Mouse (Mus musculus): ENCODE measurements at regions not wholly inside any gene's neighbourhood (a gene's known extent, or its start where the extent isn't known, plus 50 kb on each side); places are given as distances from the start of the nearest gene placed in this dataset.

DNA sequence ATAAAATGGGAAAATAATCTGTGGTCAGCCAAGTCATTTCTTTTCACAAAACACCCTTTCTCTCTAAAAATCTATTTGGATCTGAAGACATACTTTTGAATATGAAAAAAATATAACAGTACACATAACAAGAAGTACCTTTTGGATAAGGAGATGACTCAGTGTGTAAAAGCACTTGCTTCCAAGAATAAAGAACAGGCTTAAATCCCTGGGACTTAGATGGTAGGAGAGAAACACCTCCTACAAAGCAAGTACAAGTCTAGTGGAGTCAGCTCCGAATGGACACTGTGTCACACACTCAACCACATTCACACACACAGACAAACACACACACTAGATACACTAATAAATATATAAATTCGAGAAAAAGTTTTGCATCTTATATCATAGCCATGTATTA, 1041.8 kb downstream of the D3Ertd751e start:
- DNase-seq (ENCODE audit: low spot score) (no peak), ATAC-seq (no peak)
- no peak overlapping the region for H3K4me3 ChIP-seq (ENCODE audit: low read depth, low read length)
- H3K4me1 ChIP-seq (ENCODE audit: control insufficient read depth, insufficient read depth, low read length), result no peaks in the 10 kb centered on the region
- H3K4me2 ChIP-seq (ENCODE audit: low read length), result no peak overlapping the region
- H3K9ac ChIP-seq (ENCODE audit: low read length), result no peak overlapping the region
- H3K27ac ChIP-seq (ENCODE audit: low read depth, low read length), result no peak overlapping the region
- 82% methylated on average over 2 of the region's 2 CpGs for WGBS
- H3K27me3 ChIP-seq (replicated peaks; ENCODE audit: control insufficient read depth, insufficient read depth, low read length), result no peaks in the 10 kb centered on the region
- no peaks in the 10 kb centered on the region for H3K9me3 ChIP-seq (replicated peaks; ENCODE audit: control insufficient read depth, low read length)
- no peaks in the 10 kb centered on the region for H3K36me3 ChIP-seq (ENCODE audit: control insufficient read depth, insufficient read depth, low read length)

DNA sequence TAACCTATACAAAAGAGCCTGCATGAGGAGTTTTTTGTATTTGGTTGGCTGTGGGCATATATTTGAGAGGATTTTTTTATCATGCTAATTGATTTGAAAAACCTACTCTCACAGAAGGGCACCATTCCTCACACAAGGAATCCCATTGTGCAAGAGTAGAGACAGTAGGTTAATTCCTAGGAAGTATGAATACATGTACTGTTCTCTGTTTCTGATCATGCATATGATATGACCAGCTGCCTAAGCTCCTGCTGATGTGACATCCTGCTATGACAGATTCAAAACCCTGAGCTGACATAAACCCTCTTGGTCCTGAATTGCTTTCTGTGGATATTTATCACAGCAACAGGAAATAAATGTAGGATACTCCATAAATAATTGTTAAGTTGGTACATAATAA, 1048.0 kb downstream of the D3Ertd751e start:
- ATAC-seq (no peak), DNase-seq (ENCODE audit: low spot score) (no peak)

DNA sequence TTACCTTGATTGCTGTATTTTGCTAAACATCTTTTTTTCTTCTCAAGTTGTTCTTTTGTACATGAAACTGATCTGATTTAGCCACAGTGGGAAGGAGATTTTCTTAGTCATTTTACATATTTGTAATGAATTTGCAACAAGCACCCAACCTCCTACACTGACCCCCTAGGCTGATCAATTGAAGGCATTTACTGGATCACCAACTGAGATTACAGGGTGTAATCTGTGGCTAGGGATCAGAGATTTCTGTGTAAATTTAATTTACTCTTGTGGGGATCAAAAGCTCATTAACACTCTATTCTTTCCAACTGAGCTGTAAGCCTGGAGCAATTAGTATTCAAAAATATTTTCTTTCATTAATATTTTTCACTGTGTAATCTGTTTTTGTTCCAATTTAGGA, 1049.5 kb downstream of the D3Ertd751e start:
- DNase-seq (ENCODE audit: low spot score), result peak; percentile 25
- H3K27me3 ChIP-seq (replicated peaks; ENCODE audit: control insufficient read depth, insufficient read depth, low read length), result no peaks in the 10 kb centered on the region
- no peaks in the 10 kb centered on the region for H3K9me3 ChIP-seq (replicated peaks; ENCODE audit: control insufficient read depth, low read length)
- no peak overlapping the region for H3K4me3 ChIP-seq (ENCODE audit: low read depth, low read length)
- no peak overlapping the region for H3K4me2 ChIP-seq (ENCODE audit: low read length)
- H3K27ac ChIP-seq (ENCODE audit: low read depth, low read length), result no peak overlapping the region
- no peak for ATAC-seq
- no peak overlapping the region for H3K9ac ChIP-seq (ENCODE audit: low read length)
- H3K36me3 ChIP-seq (ENCODE audit: control insufficient read depth, insufficient read depth, low read length), result no peaks in the 10 kb centered on the region
- no peaks in the 10 kb centered on the region for H3K4me1 ChIP-seq (ENCODE audit: control insufficient read depth, insufficient read depth, low read length)

More for the DNA sequence above, 1048.0 kb downstream of the D3Ertd751e start:
- H3K4me2 ChIP-seq (ENCODE audit: low read length), result no peak overlapping the region
- no peak overlapping the region for H3K27ac ChIP-seq (ENCODE audit: low read depth, low read length)
- no peak overlapping the region for H3K9ac ChIP-seq (ENCODE audit: low read length)
- no peaks in the 10 kb centered on the region for H3K9me3 ChIP-seq (replicated peaks; ENCODE audit: control insufficient read depth, low read length)
- no peak overlapping the region for H3K4me3 ChIP-seq (ENCODE audit: low read depth, low read length)
- no peaks in the 10 kb centered on the region for H3K4me1 ChIP-seq (ENCODE audit: control insufficient read depth, insufficient read depth, low read length)
- no peaks in the 10 kb centered on the region for H3K27me3 ChIP-seq (replicated peaks; ENCODE audit: control insufficient read depth, insufficient read depth, low read length)
- H3K36me3 ChIP-seq (ENCODE audit: control insufficient read depth, insufficient read depth, low read length), result no peaks in the 10 kb centered on the region

DNA sequence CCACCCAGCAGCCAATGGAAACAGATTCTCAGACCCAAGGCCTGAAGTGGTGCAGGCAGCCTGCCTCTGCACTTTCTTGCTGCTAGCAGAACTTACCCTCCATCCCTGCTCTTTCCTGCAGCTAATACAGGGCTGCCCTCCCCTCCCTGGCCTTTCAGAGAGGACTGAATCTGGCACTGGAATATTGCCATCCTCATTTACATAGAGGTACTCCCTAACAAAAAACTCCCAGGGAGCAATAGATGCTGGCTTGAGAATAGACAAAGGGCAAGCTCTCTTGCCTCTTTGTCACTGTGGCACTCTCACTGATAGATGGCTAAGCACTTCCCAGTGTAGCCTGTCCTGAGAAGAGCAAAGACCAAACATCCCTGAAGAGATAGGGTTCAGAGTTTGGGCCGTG, 1088.0 kb downstream of the D3Ertd751e start:
- ATAC-seq (peak; percentile 54; the same call in 1 of the 2 replicates), DNase-seq (ENCODE audit: low spot score) (peak; percentile 62)
- Histone ChIP-seq H3K27me3 (replicated peaks; ENCODE audit: control insufficient read depth, insufficient read depth, low read length) (no peaks in the 10 kb centered on the region), H3K4me3 (ENCODE audit: low read depth, low read length) (no peak overlapping the region), H3K27ac (ENCODE audit: low read depth, low read length) (no peak overlapping the region), H3K9me3 (replicated peaks; ENCODE audit: control insufficient read depth, low read length) (no peaks in the 10 kb centered on the region), H3K9ac (ENCODE audit: low read length) (no peak overlapping the region), H3K36me3 (ENCODE audit: control insufficient read depth, insufficient read depth, low read length) (no peaks in the 10 kb centered on the region), H3K4me2 (ENCODE audit: low read length) (no peak overlapping the region), H3K4me1 (ENCODE audit: control insufficient read depth, insufficient read depth, low read length) (peaks cover 3% of the 10 kb centered on the region; the same call in 1 of the 2 replicates)
- WGBS, result 19% methylated on average over 1 of the region's 1 CpGs

DNA sequence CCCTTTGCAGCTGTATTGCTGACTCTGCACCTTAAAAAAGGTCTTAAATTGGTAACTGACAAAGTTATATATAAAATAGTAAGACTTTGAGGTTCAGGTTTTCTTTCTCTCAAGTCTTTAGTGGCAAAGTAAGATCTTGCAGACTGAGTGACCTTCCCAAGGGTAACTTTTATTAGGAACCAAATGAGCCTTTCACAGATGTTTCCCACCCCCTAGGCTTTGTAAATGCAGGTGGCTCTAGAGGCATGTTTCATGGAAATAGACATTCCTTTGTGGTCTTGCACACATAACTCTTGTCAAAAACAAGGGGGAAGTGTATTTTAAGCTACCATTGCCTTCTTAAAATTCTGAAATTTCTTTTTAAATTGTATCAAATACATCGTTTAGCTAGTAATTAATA, 1125.0 kb downstream of the D3Ertd751e start:
- Histone ChIP-seq H3K9ac (ENCODE audit: low read length) (no peak overlapping the region), H3K36me3 (ENCODE audit: control insufficient read depth, insufficient read depth, low read length) (no peaks in the 10 kb centered on the region), H3K4me2 (ENCODE audit: low read length) (no peak overlapping the region), H3K9me3 (replicated peaks; ENCODE audit: control insufficient read depth, low read length) (no peaks in the 10 kb centered on the region), H3K4me1 (ENCODE audit: control insufficient read depth, insufficient read depth, low read length) (no peaks in the 10 kb centered on the region), H3K4me3 (ENCODE audit: low read depth, low read length) (no peak overlapping the region), H3K27ac (ENCODE audit: low read depth, low read length) (no peak overlapping the region), H3K27me3 (replicated peaks; ENCODE audit: control insufficient read depth, insufficient read depth, low read length) (no peaks in the 10 kb centered on the region)
- no peak for ATAC-seq
- whole genome bisulfite sequencing, result 85% methylated on average over 1 of the region's 1 CpGs
- no peak for DNase-seq (ENCODE audit: low spot score)

DNA sequence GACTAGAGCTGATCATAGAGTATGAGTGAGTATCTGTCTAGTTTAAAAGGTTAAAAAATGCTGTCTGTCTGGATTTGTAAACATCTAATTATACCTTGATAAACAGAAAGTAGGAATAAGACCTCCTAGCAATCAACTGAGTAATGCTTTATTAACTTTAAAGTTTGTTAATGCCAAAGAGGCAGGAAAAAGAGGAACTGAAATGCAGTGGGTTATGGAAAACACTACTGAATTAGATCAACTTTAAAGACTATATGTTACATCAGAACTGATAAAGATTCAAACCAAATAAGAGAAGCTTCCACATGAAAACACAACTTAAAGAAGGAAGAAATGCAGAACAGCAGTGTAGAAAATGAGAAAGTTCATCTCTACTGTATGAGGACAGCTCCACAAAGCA, 1136.6 kb downstream of the D3Ertd751e start:
- Histone ChIP-seq H3K27ac (ENCODE audit: low read depth, low read length) (no peak overlapping the region), H3K4me2 (ENCODE audit: low read length) (no peak overlapping the region), H3K4me3 (ENCODE audit: low read depth, low read length) (no peak overlapping the region), H3K9ac (ENCODE audit: low read length) (no peak overlapping the region), H3K4me1 (ENCODE audit: control insufficient read depth, insufficient read depth, low read length) (no peaks in the 10 kb centered on the region), H3K36me3 (ENCODE audit: control insufficient read depth, insufficient read depth, low read length) (no peaks in the 10 kb centered on the region), H3K27me3 (replicated peaks; ENCODE audit: control insufficient read depth, insufficient read depth, low read length) (no peaks in the 10 kb centered on the region), H3K9me3 (replicated peaks; ENCODE audit: control insufficient read depth, low read length) (peaks cover 6% of the 10 kb centered on the region; the same call in 1 of the 2 replicates)
- no peak for DNase-seq (ENCODE audit: low spot score)
- ATAC-seq, result no peak

DNA sequence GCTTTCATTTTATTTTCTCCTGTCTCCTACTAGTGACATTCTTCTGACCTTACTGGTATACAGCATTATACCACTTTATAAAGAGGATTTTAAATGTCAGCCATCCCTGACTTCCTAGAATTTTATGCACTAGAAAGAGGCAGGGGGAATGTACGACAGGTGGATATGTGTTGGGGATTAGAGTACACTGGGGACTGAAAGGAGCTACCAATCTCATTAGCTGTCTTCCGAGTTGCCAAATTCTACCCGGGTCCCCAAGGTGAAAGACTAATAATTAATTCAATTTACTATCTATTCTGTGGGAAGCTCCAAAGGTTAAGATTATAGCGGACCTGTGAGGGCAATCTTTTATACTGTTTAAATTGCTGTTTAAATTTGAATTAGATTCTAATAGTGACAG, 1142.1 kb downstream of the D3Ertd751e start:
- no peak for ATAC-seq
- no peak for DNase-seq (ENCODE audit: low spot score)
- WGBS, result 61% methylated on average over 4 of the region's 4 CpGs
- H3K9me3 ChIP-seq (replicated peaks; ENCODE audit: control insufficient read depth, low read length), result peaks cover 6% of the 10 kb centered on the region; the same call in 1 of the 2 replicates
- no peak overlapping the region for H3K9ac ChIP-seq (ENCODE audit: low read length)
- no peaks in the 10 kb centered on the region for H3K4me1 ChIP-seq (ENCODE audit: control insufficient read depth, insufficient read depth, low read length)
- H3K4me2 ChIP-seq (ENCODE audit: low read length), result no peak overlapping the region
- H3K36me3 ChIP-seq (ENCODE audit: control insufficient read depth, insufficient read depth, low read length), result no peaks in the 10 kb centered on the region
- no peak overlapping the region for H3K27ac ChIP-seq (ENCODE audit: low read depth, low read length)
- H3K4me3 ChIP-seq (ENCODE audit: low read depth, low read length), result no peak overlapping the region
- H3K27me3 ChIP-seq (replicated peaks; ENCODE audit: control insufficient read depth, insufficient read depth, low read length), result no peaks in the 10 kb centered on the region

DNA sequence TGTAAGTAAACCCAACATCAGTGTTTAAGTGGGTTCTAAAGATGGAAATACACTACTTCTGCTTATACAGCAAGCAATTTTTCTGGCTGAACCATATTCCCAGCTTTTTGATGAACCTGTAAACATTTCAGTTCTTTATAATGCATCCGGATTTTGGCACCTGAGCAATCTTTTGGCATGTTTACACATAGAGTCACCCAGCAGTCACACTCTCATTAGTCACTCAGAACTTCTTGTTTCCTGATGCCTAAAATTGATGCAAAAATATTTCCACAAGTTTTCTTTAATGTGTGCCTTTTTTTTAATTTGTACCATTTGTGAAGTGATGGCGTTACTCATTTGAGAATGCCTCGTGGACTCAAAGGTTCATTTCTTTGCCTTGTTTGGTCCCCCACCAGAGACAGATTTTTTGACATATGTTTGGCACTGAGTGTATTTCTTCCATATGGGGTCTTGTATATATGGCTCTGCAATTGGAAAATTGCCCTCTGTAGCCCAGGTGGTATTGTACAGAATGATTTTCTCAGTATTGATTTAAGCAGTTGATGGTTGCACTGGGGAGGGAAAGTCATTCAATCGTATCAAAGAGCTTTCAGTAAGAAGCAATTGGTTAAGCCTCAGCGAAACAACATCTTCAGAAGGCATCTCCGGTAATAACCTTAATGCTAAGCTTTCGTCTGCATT, 1149.7 kb downstream of the D3Ertd751e start:
- ATAC-seq, result peak; percentile 91

DNA sequence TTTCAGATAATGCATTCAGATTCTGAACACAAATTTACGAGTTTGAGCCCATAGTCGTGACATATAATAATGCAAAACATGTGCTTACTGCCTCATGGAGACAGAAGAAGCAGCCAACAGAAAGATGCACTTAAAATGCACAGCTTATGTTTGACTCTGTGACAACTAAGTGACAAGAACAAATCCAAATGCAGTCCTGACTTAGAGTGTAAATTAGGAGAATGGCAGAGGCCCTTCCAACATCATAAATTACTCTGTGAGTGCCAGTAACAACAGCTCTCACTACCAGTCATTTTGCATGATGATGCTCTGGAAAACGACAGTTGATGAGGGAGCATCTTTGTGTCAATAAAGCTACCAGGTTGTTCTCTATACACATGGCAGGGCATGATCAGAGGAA, 1153.4 kb downstream of the D3Ertd751e start:
- Histone ChIP-seq H3K36me3 (ENCODE audit: control insufficient read depth, insufficient read depth, low read length) (no peaks in the 10 kb centered on the region), H3K9ac (ENCODE audit: low read length) (no peak overlapping the region), H3K4me2 (ENCODE audit: low read length) (no peak overlapping the region), H3K27me3 (replicated peaks; ENCODE audit: control insufficient read depth, insufficient read depth, low read length) (no peaks in the 10 kb centered on the region), H3K4me3 (ENCODE audit: low read depth, low read length) (no peak overlapping the region), H3K27ac (ENCODE audit: low read depth, low read length) (no peak overlapping the region), H3K9me3 (replicated peaks; ENCODE audit: control insufficient read depth, low read length) (no peaks in the 10 kb centered on the region), H3K4me1 (ENCODE audit: control insufficient read depth, insufficient read depth, low read length) (no peaks in the 10 kb centered on the region)
- ATAC-seq, result peak; percentile 45
- 55% methylated on average over 3 of the region's 3 CpGs for whole genome bisulfite sequencing
- DNase-seq (ENCODE audit: low spot score), result peak; percentile 77

More for the DNA sequence above, 1149.7 kb downstream of the D3Ertd751e start:
- Histone ChIP-seq H3K9ac (ENCODE audit: low read length) (no peak overlapping the region), H3K27me3 (replicated peaks; ENCODE audit: control insufficient read depth, insufficient read depth, low read length) (no peaks in the 10 kb centered on the region), H3K36me3 (ENCODE audit: control insufficient read depth, insufficient read depth, low read length) (no peaks in the 10 kb centered on the region), H3K4me2 (ENCODE audit: low read length) (no peak overlapping the region), H3K4me3 (ENCODE audit: low read depth, low read length) (no peak overlapping the region), H3K4me1 (ENCODE audit: control insufficient read depth, insufficient read depth, low read length) (no peaks in the 10 kb centered on the region), H3K9me3 (replicated peaks; ENCODE audit: control insufficient read depth, low read length) (no peaks in the 10 kb centered on the region), H3K27ac (ENCODE audit: low read depth, low read length) (no peak overlapping the region)
- 54% methylated on average over 7 of the region's 7 CpGs for WGBS
- peak; percentile 86 for DNase-seq (ENCODE audit: low spot score)
